In the genomic region with DNA sequence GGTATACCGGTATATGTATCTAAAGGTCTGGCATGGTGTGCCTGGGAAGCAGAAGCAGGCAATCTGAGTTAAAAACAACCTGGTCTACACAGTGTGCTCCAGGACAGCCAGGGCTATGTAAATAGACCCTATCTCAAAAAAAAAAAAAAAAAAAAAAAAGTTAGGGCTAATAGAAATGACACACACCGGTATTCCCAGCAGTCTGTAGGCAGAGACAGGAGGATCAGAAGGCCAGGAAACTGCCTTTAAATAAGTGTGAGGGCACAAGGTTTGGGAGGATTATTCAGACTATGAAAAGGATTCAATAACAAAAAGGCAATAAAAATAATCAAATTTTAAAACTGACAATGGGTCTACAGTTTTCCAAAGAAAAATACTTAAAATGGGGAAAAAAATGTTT, we compare ENCODE assay signal across 8 mouse cellular contexts. TPM values are rescaled to one million over a fixed set of nuclear protein-coding genes. Genes with fewer than 3 reads are reported as not detected.
DNase-seq lines count a peak whose midpoint lies in the region; ATAC-seq lines count a peak whose summit lies in the region.

No protein-coding gene starts in this region.

- no peaks in the 10 kb centered on the region for H3K9me3 ChIP-seq in kidney, embryonic 14.5 days (ENCODE audit: control insufficient read depth, low read length)
- H3K9me3 ChIP-seq in embryonic facial prominence, embryonic 12.5 days: no peaks in the 10 kb centered on the region
- no peaks in the 10 kb centered on the region for H3K9me3 ChIP-seq in intestine, embryonic 14.5 days (ENCODE audit: control insufficient read depth, low read length)
- H3K9me3 ChIP-seq in midbrain, embryonic 14.5 days (ENCODE audit: control insufficient read depth, low read length): no peaks in the 10 kb centered on the region

- no peak overlapping the region for H3K9ac ChIP-seq in kidney, embryonic 14.5 days (ENCODE audit: low read depth, low read length)
- H3K9ac ChIP-seq in embryonic facial prominence, embryonic 12.5 days: no peak overlapping the region
- no peak overlapping the region for H3K9ac ChIP-seq in intestine, embryonic 14.5 days (ENCODE audit: low read length)
- H3K9ac ChIP-seq in midbrain, embryonic 14.5 days (replicated peaks; ENCODE audit: low read length): no peak overlapping the region

- no peaks in the 10 kb centered on the region for H3K27me3 ChIP-seq in kidney, embryonic 14.5 days (ENCODE audit: control insufficient read depth, insufficient read depth, low read length)
- no peaks in the 10 kb centered on the region for H3K27me3 ChIP-seq in embryonic facial prominence, embryonic 12.5 days
- H3K27me3 ChIP-seq in intestine, embryonic 14.5 days (replicated peaks; ENCODE audit: control insufficient read depth, insufficient read depth, low read length): no peaks in the 10 kb centered on the region
- H3K27me3 ChIP-seq in midbrain, embryonic 14.5 days (ENCODE audit: control insufficient read depth, insufficient read depth, low read length): no peaks in the 10 kb centered on the region

- H3K4me1 ChIP-seq in kidney, embryonic 14.5 days (ENCODE audit: control insufficient read depth, insufficient read depth, low read length): peaks cover 11% of the 10 kb centered on the region; the same call in 1 of the 2 replicates
- peaks cover 11% of the 10 kb centered on the region for H3K4me1 ChIP-seq in embryonic facial prominence, embryonic 12.5 days
- peaks cover 15% of the 10 kb centered on the region for H3K4me1 ChIP-seq in intestine, embryonic 14.5 days (replicated peaks; ENCODE audit: control insufficient read depth, insufficient read depth, low read length)
- peaks cover 8% of the 10 kb centered on the region for H3K4me1 ChIP-seq in midbrain, embryonic 14.5 days (ENCODE audit: control insufficient read depth, insufficient read depth, low read length)

- no peaks in the 10 kb centered on the region for H3K36me3 ChIP-seq in kidney, embryonic 14.5 days (ENCODE audit: control insufficient read depth, insufficient read depth, low read length)
- H3K36me3 ChIP-seq in embryonic facial prominence, embryonic 12.5 days: no peaks in the 10 kb centered on the region
- no peaks in the 10 kb centered on the region for H3K36me3 ChIP-seq in intestine, embryonic 14.5 days (ENCODE audit: control insufficient read depth, insufficient read depth, low read length)
- H3K36me3 ChIP-seq in midbrain, embryonic 14.5 days (ENCODE audit: control insufficient read depth, insufficient read depth, low read length): no peaks in the 10 kb centered on the region

- ATAC-seq in kidney, embryonic 14.5 days (ENCODE audit: low FRiP score, low TSS enrichment): no peak
- ATAC-seq in embryonic facial prominence, embryonic 12.5 days (ENCODE audit: insufficient number of reproducible peaks, insufficient read depth, low FRiP score, low TSS enrichment): no peak
- no peak for ATAC-seq in intestine, embryonic 14.5 days (replicated peaks; ENCODE audit: low FRiP score, low TSS enrichment, low read depth)
- no peak for ATAC-seq in midbrain, embryonic 14.5 days (ENCODE audit: low FRiP score, low TSS enrichment)
- ATAC-seq in frontal cortex, adult (ENCODE audit: low TSS enrichment): no peak

- H3K4me2 ChIP-seq in kidney, embryonic 14.5 days (replicated peaks; ENCODE audit: low read depth, low read length): peak overlapping the region; percentile 49
- peak overlapping the region; percentile 57 for H3K4me2 ChIP-seq in embryonic facial prominence, embryonic 12.5 days (replicated peaks)
- H3K4me2 ChIP-seq in intestine, embryonic 14.5 days (ENCODE audit: low read length): peak overlapping the region; percentile 54
- H3K4me2 ChIP-seq in midbrain, embryonic 14.5 days (ENCODE audit: low read length): peak overlapping the region; percentile 66; the same call in 1 of the 2 replicates

- H3K27ac ChIP-seq in kidney, embryonic 14.5 days (ENCODE audit: low read depth, low read length): no peak overlapping the region
- H3K27ac ChIP-seq in embryonic facial prominence, embryonic 12.5 days: no peak overlapping the region
- no peak overlapping the region for H3K27ac ChIP-seq in intestine, embryonic 14.5 days (ENCODE audit: low read depth)
- H3K27ac ChIP-seq in midbrain, embryonic 14.5 days (replicated peaks; ENCODE audit: low read depth, low read length): no peak overlapping the region

- DNase-seq in kidney, adult 11 months: no peak
- no peak for DNase-seq in intestine, embryonic 14.5 days (ENCODE audit: low spot score)
- DNase-seq in midbrain, embryonic 14.5 days: no peak
- DNase-seq in retina, postnatal 1 day: no peak
- DNase-seq in B cell, adult 2 months: no peak

- 65% methylated on average over 2 of the region's 2 CpGs for WGBS in kidney, embryonic 14.5 days
- 72% methylated on average over 2 of the region's 2 CpGs for WGBS in embryonic facial prominence, embryonic 12.5 days
- WGBS in intestine, embryonic 14.5 days: 70% methylated on average over 2 of the region's 2 CpGs
- 78% methylated on average over 2 of the region's 2 CpGs for WGBS in midbrain, embryonic 14.5 days

- peak overlapping the region; percentile 74; the same call in 1 of the 2 replicates for H3K4me3 ChIP-seq in kidney, embryonic 14.5 days (ENCODE audit: low read length)
- no peak overlapping the region for H3K4me3 ChIP-seq in embryonic facial prominence, embryonic 12.5 days
- no peak overlapping the region for H3K4me3 ChIP-seq in intestine, embryonic 14.5 days (ENCODE audit: low read depth, low read length)
- peak overlapping the region; percentile 84; the same call in 1 of the 2 replicates for H3K4me3 ChIP-seq in midbrain, embryonic 14.5 days (replicated peaks; ENCODE audit: low read depth, low read length)

RNA-seq across cellular contexts. Expression of a gene that starts 2.1 kb away (rescaled TPM):
- 32.4 and 48.4 TPM in 2 replicates for polyA plus RNA-seq in kidney, embryonic 14.5 days (2014; fragmentation: Nextera tagmentation; extraction: Ambion mirVana)
- 51.5 and 59.8 TPM in 2 replicates for polyA plus RNA-seq in embryonic facial prominence, embryonic 12.5 days (2016; fragmentation: Nextera tagmentation; extraction: Ambion mirVana)
- polyA plus RNA-seq in intestine, embryonic 14.5 days (2014; fragmentation: Nextera tagmentation; extraction: Ambion mirVana): 33.0 and 37.5 TPM in 2 replicates
- polyA plus RNA-seq in midbrain, embryonic 14.5 days (2014; fragmentation: Nextera tagmentation; extraction: Ambion mirVana): 22.4 and 23.6 TPM in 2 replicates

Comparison
In these comparisons a context has a peak if more than half of its experiments do, and no peak if none do; other contexts are left out.
1. H3K4me3 ChIP-seq: peak in kidney, embryonic 14.5 days (single experiment) and midbrain, embryonic 14.5 days (single experiment); none in embryonic facial prominence, embryonic 12.5 days (single experiment) and intestine, embryonic 14.5 days (single experiment).
2. Peak in every context shown above with its lines, with median percentiles within 50 percentile points of each other: H3K4me2 ChIP-seq.